Mouse (Mus musculus) midbrain, embryonic 12.5 days (tissue): ENCODE data around the gene Sash3. TPM values are rescaled to one million over a fixed set of nuclear protein-coding genes. Genes with fewer than 3 reads are reported as not detected.
"Not testable (repeated sequence)": the region's sequence is repeated elsewhere in the genome, so short reads cannot be mapped to it uniquely, and the experiment has no call there.

ENCODE experiments used
- ATAC-seq: fragments of 200-750 bp; cut with Nextera tagmentation; 2 replicates; pipeline ENCODE4 v1.8.0; 2017; ENCODE audit warnings: low read depth, moderate TSS enrichment, moderate library complexity; ENCODE audit not compliant: low FRiP score
- H3K27ac ChIP-seq: fragments of 300-500 bp; sonication (generic); replicated peaks from 2 replicates; pipeline ENCODE4 v1.5.1; 2016; ENCODE audit warnings: mild to moderate bottlenecking
- H3K27me3 ChIP-seq: fragments of 300-500 bp; sonication (generic); 2 replicates; pipeline ENCODE4 v1.6.1; 2016; ENCODE audit warnings: mild to moderate bottlenecking
- H3K36me3 ChIP-seq: fragments of 300-500 bp; sonication (generic); 2 replicates; pipeline ENCODE4 v1.6.1; 2016
- H3K4me1 ChIP-seq: fragments of 300-500 bp; sonication (generic); 2 replicates; pipeline ENCODE4 v1.6.1; 2016
- H3K4me2 ChIP-seq: fragments of 300-500 bp; sonication (generic); replicated peaks from 2 replicates; pipeline ENCODE4 v1.6.1; 2016; ENCODE audit warnings: mild to moderate bottlenecking, moderate library complexity
- H3K4me3 ChIP-seq: fragments of 300-500 bp; sonication (generic); 2 replicates; pipeline ENCODE4 v1.5.1; 2016; ENCODE audit warnings: mild to moderate bottlenecking
- H3K9ac ChIP-seq: fragments of 300-500 bp; sonication (generic); replicated peaks from 2 replicates; pipeline ENCODE4 v1.6.1; 2016; ENCODE audit warnings: mild to moderate bottlenecking, moderate library complexity
- H3K9me3 ChIP-seq: fragments of 300-500 bp; sonication (generic); 2 replicates; pipeline ENCODE4 v1.6.1; 2016; ENCODE audit warnings: mild to moderate bottlenecking
- WGBS: fragments of 180-500 bp; shearing (Covaris S2); methylation state at CpG from one replicate; pipeline ENCODE4 v1.1.7; 2016; 5-methylcytosine and 5-hydroxymethylcytosine counted together
- polyA plus RNA-seq: library from polyadenylated mRNA; unstranded; fragments of >200 nt; fragmentation: Nextera tagmentation; extraction: Ambion mirVana; gene quantifications from 2 replicates; pipeline ENCODE4 v1.2.1, GENCODE M21; 2016

Gene Sash3
- polyA plus RNA-seq, 1 experiment from 2014 or later, result 1.4 TPM

GRCm38 (mm10) chrX:48209746-48210145 is 63.5 kb downstream of the Sash3 start:
- 78% methylated on average over 4 of the region's 4 CpGs for WGBS

More at GRCm38 (mm10) chrX:48209746-48210145, 63.5 kb downstream of the Sash3 start:
- H3K27me3 ChIP-seq, H3K36me3 ChIP-seq, H3K9me3 ChIP-seq, H3K4me2 ChIP-seq, H3K4me3 ChIP-seq, H3K9ac ChIP-seq, H3K27ac ChIP-seq, H3K4me1 ChIP-seq, ATAC-seq: not testable (repeated sequence)

Other genes starting within 250 kb of the Sash3 start
- 26.6 and 26.7 TPM in 2 replicates for gene Ocrl, start 234.0 kb upstream of the Sash3 start, polyA plus RNA-seq
- gene Apln, start 111.6 kb upstream of the Sash3 start, polyA plus RNA-seq, result 3.5 and 4.1 TPM in 2 replicates
- 2.1 and 2.4 TPM in 2 replicates for gene Xpnpep2, start 37.7 kb upstream of the Sash3 start, polyA plus RNA-seq
- gene Zdhhc9, start 62.4 kb downstream of the Sash3 start, polyA plus RNA-seq, result 5.9 and 6.2 TPM in 2 replicates
- gene Utp14a, start 110.4 kb downstream of the Sash3 start, polyA plus RNA-seq, result 18.4 and 22.9 TPM in 2 replicates
- gene Bcorl1, start 194.9 kb downstream of the Sash3 start, polyA plus RNA-seq, result 6.7 and 8.3 TPM in 2 replicates